Mouse (Mus musculus) thymus, postnatal 10 days (tissue): ENCODE results near the gene Qrich2.
A peak's percentile ranks its signal among the peaks of the same experiment; 100 is the strongest.

ENCODE experiments used
- DNase-seq, 2 experiments: peaks; one replicate each; pipeline ENCODE4 v3.0.0; 2021; ENCODE audit warnings: low spot score in 2 of 2

The Qrich2 gene

GRCm38 (mm10) chr11:116445596-116446307, 20.3 kb downstream of the Qrich2 start:
- peak; percentile 84 to 96 for DNase-seq

DNA sequence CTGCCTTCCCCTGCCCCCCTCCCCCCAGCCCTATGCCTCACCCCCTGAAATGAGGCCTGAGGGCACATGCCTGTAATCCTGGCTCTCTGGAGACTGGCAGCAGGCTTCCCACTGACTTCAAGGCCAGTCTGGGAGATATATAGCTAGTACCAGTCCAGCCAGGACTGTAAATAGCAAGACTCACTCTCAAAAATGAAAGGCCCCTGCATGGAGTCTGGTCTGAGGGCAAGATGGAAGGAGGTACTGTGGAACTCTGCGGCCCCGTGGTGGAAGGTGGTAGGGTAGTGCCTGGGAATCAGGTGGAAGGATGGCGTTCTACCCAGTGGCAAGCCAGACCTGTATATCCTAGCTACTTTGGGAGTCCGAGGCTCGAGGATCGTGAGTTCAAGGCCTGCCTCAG, 22.1 kb downstream of the Qrich2 start:
- DNase-seq = no peak

DNA sequence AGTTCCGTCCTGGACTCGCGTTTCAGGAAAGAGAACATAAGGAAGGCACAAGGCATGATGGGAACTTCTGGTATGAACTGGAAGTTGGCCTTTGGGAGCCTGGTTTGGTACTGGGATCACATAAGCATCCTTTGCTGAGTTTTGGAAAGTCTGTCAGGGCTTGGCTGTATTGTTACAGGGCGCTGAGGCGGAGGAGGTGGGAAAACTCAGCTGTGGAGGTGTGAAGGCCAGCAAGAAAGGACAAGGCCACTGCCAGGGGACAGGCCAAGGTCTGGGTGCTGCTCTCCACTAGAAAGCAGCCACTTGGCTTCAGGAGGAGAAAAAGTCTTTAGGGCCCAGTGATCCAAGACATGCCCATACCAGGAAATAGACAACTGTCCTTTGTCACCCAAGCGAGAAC, 22.7 kb downstream of the Qrich2 start:
- no peak for DNase-seq

DNA sequence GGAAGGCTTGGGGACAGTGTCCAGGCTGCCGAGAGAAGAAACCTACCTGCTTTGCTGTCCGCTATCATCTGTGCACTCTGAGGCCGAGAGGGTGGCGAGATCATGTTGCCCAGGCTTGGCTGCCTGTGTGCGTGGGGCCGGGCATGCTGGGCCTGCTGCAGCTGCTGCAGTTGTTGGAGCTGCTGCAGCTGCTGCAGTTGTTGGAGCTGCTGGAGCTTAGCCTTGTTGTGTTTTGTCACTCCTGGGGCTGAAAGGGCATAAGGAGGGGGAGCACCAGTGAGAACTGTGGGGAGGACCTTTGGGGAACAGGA, 23.2 kb downstream of the Qrich2 start:
- DNase-seq = no peak

- no peak for DNase-seq
Observed at GRCm38 (mm10) chr11:116442129-116442866, 23.7 kb downstream of the Qrich2 start.

GRCm38 (mm10) chr11:116440408-116441068, 25.5 kb downstream of the Qrich2 start:
- DNase-seq = no peak

DNA sequence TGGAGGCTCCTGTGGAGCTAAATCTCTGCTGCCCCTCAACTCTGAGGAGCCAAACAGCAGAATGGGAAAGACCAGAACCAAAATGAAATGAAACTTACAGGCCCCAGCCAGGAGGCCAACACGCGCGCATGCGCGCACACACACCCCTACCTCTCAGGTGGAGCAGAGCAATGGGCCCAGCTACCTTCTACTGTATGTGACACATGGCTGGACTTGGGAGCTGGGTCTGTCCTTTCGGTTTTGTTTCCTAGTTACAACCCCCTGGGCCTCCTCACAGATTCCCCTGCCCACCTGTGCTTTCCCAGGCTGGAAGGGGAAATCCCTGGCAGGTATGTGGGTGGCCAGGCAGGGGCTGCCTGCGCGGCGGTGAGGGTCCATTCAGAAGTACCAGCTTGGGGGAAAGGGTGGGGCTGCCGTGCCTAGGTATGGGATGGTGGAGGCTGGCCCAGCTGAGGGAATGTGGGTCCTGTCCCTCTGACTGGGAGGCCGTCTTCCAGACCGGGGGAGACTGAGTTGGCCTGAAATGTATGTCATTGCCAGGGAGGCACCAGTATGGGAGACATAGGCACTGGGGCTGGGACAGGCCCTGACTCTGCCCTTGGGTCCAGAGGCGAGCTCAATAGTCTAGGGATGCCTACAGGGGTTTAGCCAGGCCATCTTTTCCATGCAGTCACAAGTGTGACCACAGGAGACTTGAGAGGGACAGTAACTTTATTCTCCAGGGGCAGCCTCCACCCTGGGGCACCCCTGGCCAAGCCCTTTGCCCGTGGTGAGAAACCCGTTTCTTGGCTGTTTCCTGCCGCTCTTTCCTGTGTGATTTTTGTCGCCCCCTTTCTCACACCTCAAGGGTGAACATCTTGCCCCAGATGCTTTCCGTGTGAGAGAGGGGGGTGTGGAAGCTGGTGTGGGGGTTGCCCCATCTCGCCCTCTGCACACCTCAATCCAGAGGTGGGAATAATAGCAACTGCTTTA, 26.5 kb downstream of the Qrich2 start:
- peak; percentile 41 to 54 for DNase-seq

GRCm38 (mm10) chr11:116437541-116437940, 28.5 kb downstream of the Qrich2 start:
- no peak for DNase-seq

- DNase-seq = no peak
Observed at GRCm38 (mm10) chr11:116436725-116437331, 29.2 kb downstream of the Qrich2 start.

DNA sequence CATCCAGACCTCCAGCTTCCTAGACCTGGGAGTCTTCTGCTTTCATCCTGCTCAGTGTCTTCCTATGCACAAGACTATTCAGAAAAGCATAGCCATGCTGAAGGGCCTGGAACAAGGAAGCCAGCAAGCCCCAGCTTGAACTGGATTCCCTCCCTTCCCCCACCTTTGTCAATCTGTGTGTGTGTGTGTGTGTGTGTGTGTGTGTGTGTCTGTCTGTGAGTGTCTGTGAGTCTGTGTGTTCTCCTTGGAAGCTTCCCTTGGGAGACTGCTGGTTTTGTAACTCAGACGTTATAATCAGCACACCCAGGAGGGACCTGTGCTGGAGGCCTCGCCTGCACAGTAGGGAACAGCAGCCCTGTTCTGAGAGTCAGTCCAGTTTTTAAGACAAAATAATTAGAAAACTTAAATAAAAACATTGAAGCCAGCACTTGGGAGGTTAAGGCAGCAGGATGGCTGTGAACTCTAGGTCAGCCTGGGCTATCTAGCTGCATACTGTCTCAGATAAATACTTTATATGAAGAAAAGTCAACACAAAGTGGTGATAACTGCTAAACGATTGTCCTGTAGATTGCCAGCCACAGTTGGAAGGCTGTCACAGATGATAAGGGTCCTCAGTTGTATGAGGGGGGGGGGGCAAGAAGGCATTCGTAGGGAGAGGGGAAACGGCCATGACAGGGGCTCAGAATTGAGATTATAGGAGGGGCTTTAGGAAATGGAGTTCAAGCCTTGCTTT, 29.9 kb downstream of the Qrich2 start:
- no peak for DNase-seq

GRCm38 (mm10) chr11:116434967-116435752, 30.9 kb downstream of the Qrich2 start:
- DNase-seq = no peak

- peak; percentile 59 to 65 for DNase-seq
Observed at GRCm38 (mm10) chr11:116434287-116434966, 31.6 kb downstream of the Qrich2 start.

- DNase-seq = peak; percentile 97 to 100
Observed at GRCm38 (mm10) chr11:116433356-116434286, 32.4 kb downstream of the Qrich2 start, which contains the start of gene Ubald2. Ubald2 (plus strand) TSS chr11:116434094.

DNA sequence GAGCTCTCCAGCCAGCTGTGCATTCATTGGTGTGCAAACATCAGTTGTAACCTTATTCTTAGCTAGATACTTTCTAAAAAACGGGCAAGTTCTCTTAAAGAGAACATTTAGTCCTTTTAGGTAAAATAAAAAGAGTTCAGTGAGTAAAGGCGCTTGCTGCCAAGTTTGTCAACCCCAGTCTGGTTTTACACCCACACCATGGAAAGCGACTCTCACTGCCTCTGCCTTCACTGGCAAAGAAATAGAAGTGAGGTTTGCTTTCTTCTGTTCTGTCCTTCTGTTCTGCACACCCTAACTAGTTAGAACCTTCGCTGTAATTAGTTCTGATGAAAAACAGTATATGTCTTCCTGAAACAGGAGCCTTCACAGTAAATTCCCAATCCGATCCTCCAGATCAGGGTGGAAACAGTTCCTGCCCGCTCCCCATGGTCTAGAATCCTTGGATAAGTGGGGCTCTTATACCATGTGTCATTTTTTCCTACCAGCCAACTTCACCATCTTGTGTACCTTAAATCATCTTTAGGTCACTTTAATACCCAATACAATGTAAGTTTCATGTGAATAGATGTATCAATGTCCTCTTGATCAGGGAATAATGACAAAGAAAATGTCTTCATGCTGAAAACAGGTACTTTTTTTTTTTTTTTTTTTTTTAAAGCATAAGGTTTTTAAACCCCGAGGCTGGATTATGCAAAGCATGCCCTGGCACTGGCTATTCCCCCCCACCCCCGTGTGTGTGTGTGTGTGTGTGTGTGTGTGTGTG, 33.3 kb downstream of the Qrich2 start:
- no peak for DNase-seq

DNA sequence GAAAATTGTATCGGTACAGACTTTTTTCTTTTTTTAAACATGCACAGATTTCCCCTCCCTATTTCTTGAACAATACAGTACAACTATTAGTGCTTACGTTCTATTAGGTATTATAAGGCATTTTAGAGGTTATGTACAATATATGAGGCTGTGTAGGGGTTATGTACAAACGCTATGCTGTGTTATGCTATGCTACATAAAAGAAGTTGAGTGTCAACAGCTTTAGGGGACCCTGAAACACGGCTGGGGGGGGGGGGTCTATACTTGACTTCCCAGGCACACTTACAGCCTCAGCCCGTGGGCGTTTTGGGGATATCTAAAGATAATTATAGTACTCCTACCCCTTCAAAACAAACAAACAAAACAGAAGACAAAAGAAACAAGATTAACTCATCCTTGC, 33.9 kb downstream of the Qrich2 start:
- no peak for DNase-seq

- no peak for DNase-seq
Observed at GRCm38 (mm10) chr11:116431428-116432077, 34.5 kb downstream of the Qrich2 start.
